Mouse (Mus musculus) spleen, postnatal 36 days (tissue): ENCODE results near the gene Kif16b.

Experiments
- DNase-seq, 2 experiments: peaks; one replicate each; pipeline ENCODE4 v3.0.0; 2022; ENCODE audit warnings: low spot score in 2 of 2, mixed read lengths in 1 of 2

Kif16b gene

GRCm38 (mm10) chr2:142732370-142732769, 169.0 kb downstream of the Kif16b start:
- no peak for DNase-seq

DNA sequence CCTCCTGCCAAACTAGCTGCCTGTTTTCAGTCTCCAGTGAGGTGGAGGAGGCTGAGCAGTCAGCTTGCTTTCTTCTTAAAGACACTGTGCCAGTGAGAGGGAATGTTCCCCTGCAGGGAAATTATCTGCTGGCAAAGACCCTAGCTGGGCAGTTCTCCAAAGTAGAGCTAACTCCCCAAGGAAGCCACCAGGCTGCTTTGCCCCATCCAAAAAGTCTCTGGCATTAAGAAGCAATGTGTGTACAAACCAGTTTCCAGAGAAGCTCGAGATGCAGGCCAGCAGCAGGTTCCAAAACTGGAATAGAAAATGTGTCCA, 169.6 kb downstream of the Kif16b start:
- no peak for DNase-seq

DNA sequence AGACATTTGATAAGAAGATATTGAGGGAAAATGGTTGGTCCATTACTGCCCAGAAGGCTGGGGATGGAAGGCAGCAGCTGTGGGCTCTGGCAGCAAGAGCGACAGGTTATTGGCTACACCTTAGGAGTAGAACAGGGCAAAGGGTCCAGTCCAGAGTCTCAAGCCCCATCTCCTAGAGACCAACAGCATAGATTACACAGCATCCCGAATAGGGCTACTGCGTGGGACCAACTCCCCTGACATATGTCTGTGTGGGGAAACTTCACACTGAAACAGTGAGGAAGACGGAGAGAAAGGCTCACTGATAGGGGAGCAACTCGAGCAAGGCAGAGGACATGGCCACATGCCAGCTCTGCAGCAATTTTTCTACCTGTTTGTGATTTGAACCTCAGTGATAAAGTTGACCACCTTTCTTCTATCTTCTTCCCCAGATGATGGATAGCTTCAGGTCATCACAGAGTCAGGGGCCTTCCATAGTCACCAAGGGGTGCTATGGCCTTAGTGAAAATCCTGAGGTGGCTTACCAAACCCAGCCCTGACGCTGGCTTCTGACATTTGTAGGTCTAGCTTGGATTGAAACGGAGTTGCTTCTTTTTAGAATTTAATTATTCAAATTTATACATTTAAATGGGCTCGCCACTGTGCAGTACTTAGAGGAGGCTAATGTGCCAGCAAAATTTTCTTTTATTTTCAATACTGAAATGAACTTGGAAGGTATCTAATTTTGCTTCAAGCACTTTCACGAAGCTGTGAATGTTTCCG, 170.1 kb downstream of the Kif16b start:
- DNase-seq, result no peak

GRCm38 (mm10) chr2:142724215-142725001, 176.9 kb downstream of the Kif16b start:
- no peak for DNase-seq

GRCm38 (mm10) chr2:142720174-142720573, 181.2 kb downstream of the Kif16b start:
- DNase-seq, result no peak

DNA sequence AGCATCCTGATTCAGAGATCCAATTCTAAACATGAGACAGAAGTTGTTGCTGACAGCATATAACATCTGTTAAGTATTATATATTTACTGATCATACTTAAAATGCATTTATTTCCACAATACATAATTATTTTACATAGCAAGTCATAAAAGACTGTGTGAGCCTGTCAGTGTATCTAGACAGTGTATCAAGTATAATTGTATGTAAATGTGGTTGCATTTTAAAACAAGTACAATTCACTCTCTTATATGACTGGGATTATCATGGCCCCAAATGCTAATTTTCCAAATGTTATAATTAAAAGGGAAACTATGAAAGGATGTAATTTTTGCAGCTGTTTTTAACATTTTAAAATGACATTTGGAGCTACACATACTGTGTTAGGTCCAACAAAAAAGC, 182.3 kb downstream of the Kif16b start:
- no peak for DNase-seq

DNA sequence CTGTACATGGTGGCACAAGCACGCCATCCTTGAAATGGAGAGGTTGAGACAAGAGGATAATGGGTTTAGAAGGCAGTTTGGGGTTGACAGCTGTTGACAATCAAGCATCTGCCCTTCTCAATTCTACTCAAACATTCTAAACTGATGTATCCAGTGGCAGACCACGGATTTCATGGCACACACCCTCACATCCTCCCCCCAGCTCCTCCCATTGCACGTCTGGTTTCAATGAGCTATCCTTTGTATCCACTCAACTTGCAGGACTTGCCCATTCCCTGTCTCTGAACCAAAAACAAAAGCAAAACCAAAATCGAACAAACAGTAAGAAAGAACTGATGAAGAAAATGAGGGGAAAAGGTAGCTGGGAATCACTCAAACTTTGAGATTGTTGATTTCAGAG, 183.7 kb downstream of the Kif16b start:
- no peak for DNase-seq

GRCm38 (mm10) chr2:142715912-142716260, 185.4 kb downstream of the Kif16b start:
- no peak for DNase-seq

- DNase-seq, result no peak
These were observed 186.0 kb downstream of the Kif16b start for GRCm38 (mm10) chr2:142715186-142715911.

GRCm38 (mm10) chr2:142712727-142713126, 188.6 kb downstream of the Kif16b start:
- no peak for DNase-seq

- no peak for DNase-seq
These were observed 192.0 kb downstream of the Kif16b start for GRCm38 (mm10) chr2:142709326-142709725.

DNA sequence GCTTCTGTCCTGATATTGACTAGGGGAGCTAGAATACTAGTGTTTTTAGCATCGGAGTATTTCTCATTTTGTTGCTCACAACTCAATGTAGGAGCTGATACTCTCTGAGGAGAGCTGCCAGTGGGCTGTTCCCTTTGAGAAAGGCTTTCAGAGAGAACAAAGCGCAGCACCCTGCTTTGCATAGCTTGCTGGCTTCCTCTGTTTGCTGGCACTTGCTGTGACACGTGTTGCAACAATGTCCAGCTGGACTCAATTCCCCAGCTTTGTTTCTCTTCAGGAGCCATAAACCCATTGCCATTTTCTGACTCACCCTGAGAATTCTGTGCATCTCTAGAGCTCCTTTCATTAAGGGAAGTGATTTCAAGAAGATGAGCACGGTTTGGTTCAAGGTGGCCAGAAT, 200.6 kb downstream of the Kif16b start:
- DNase-seq, result no peak

DNA sequence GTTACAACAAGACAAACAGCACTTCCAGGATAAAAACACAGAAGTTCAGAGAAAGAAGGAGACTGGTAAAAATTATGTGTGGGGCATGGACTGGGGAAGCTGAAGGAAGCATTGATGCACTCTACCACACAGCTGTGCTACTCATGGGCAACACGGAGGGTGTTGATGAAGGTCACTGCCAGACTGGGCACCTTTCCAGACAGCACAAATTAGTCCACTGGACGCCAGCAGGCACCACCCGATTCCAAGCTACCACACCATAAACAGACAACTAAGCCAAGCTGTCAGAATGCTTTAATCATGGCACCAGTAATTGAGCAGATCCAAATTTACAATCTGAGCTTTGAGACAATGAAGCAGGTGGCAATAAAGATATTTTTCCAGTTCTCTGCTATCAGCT, 202.7 kb downstream of the Kif16b start:
- DNase-seq, result no peak

GRCm38 (mm10) chr2:142694936-142695331, 206.4 kb downstream of the Kif16b start:
- DNase-seq, result no peak

- no peak for DNase-seq
These were observed 207.1 kb downstream of the Kif16b start for GRCm38 (mm10) chr2:142694019-142694935.

- no peak for DNase-seq
These were observed 207.9 kb downstream of the Kif16b start for GRCm38 (mm10) chr2:142693461-142693860.

DNA sequence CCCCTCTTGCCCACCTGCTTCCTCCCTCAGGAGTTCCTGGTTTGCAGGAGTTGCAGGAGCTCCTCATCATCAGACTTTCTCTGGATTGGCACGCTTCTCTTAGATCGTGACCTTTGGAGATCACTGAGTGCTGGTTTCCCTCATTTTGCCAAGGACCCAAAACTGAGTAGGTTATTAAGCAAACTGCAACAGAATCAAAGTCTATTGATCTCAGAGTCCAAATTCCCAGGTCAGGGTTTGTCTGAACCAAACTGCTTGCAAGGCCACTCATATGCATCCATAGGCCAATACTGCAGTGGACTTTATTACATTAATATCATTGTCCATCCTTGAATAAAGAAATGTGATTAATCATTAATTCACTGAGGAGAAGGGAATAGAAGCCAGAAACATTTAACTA, 211.8 kb downstream of the Kif16b start:
- DNase-seq, result no peak

DNA sequence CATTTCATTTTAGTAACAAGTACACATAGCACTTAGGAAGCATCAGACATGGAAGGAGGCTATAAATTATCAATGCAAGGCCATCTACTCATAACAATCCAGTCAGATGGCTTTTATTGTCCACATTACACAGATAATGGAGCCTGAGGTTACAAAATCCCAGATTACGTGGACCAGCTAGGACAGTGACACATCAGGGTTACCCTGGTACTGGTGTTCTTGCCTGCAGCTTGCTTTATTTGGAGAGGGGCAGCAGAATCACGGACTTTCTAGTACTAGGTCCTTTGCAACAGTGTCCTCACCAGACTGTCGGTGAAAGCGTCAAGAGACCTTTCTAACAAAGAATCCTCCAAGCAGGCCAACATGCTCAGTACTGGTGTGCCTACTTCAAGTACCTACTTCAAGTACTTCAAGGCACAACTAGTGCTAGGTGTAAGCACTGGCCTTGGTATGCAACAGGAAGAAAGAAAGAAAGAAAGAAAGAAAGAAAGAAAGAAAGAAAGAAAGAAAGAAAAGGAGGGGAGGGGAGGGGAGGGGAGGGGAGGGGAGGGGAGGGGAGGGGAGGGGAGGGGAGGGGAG, 213.3 kb downstream of the Kif16b start:
- no peak for DNase-seq

DNA sequence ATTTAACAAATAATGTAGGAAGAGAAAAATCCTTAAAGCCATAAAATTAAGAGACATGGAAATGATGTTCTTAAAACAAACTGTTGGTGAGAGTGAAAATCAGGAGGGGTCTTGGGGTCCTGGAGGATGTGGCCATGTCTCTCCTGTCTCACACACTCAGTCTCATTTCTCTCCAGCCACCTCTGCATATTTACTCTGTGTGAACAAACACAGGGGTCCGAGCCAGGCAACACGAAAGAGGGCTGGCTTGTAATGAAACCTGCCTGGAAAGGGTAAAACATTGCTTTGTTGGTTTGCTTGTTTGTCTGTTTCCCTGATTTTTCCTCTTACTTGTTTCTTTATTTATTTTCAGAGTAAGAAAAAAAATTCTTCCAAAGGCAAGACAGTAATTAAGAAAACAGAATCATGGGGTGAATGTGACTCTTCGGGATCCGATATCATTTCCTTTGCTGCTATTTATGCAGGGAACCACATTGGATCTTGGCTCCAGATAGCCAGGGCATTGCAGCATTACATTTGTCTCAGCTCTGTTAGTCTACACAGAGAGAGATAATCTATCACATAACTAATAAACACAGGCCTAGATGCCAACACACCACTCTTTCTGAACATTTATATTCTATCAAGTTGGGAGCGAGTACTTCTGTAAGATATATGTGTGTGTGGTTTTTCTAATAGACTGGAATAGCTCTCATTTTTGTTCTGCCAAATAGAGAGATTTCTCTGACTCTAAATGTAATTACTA, 218.2 kb downstream of the Kif16b start:
- DNase-seq, result no peak

DNA sequence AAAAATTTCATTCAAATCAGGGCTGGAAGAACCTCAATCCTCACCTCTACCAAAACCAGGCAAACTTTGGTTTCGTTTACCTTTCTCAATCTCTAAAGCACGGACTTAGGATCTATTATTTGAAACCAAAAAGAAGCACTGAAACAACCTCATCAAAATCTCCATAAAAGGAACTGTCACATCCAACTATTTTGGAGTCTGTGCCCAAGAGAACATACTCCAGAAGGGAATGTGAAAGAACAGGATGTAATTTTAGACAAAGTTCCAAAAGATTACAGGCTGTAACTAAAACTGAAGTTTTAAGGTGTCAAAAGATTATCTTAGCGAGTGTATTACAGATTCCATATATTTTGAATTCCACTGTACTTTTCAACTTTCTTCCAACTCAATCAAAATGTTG, 232.9 kb downstream of the Kif16b start:
- DNase-seq, result no peak

GRCm38 (mm10) chr2:142651591-142651990, 249.7 kb downstream of the Kif16b start:
- no peak for DNase-seq
